Mouse (Mus musculus) lung, postnatal 0 days (tissue): ENCODE measurements around the gene Eva1c.

ENCODE experiments used
- CTCF ChIP-seq: IDR thresholded peaks from 2 replicates; pipeline ENCODE4 v1.5.1; 2016; ENCODE audit warnings: antibody characterized with exemption, mild to moderate bottlenecking
- EP300 ChIP-seq: IDR thresholded peaks from 2 replicates; pipeline ENCODE4 v1.6.1; 2016; ENCODE audit warnings: antibody characterized with exemption, mild to moderate bottlenecking, control low read depth

DNA sequence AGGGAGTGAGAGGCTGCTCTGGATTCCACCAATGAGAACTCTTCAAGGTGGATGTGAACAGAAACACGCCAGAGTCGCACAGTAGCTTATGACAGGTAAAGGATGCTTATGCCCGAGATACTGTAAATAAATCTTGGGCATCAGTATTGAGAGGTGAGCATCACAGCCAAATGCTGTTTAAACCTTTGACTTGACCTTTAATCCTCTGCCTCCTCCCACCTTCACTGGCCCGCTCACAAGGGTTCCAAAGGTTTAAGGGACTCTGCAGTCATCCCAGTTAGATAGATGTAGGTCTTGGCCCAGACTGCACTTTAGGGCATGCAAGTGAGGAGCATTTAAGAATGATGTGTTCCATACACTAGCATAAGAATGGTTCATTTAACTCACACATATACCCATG is 31.7 kb downstream of the Eva1c start:
- no peak for TF ChIP-seq CTCF
- no peak for TF ChIP-seq EP300
